Mouse (Mus musculus) MEL (cell line): ENCODE data around the gene Aldoc. TPM values are rescaled to one million over a fixed set of nuclear protein-coding genes. Genes with fewer than 3 reads are reported as not detected.

Experiments used
- DNase-seq: peaks from one replicate; pipeline ENCODE4 v3.0.0; 2011; ENCODE audit warnings: low read depth, low spot score
- H3K27ac ChIP-seq: 2 replicates; pipeline ENCODE4 v1.5.1; 2012; ENCODE audit warnings: low read depth, mild to moderate bottlenecking, control low read depth, low read length, moderate library complexity; ENCODE audit not compliant: control insufficient read depth
- H3K27me3 ChIP-seq, 2 experiments: fragments of 150-350 bp in 1 of 2; sonication (generic) in 1 of 2; 2 replicates each; pipeline ENCODE4 v1.6.1; 2012; ENCODE audit warnings: low read length in 2 of 2, mild to moderate bottlenecking in 2 of 2, improper control_type of control experiment in 1 of 2, moderate library complexity in 1 of 2; ENCODE audit not compliant: insufficient read depth in 2 of 2, control insufficient read depth in 1 of 2
- H3K36me3 ChIP-seq, 2 experiments: 2 replicates each; pipeline ENCODE4 v1.6.1; 2012 to 2014; ENCODE audit warnings: low read length in 2 of 2, improper control_type of control experiment in 1 of 2, inconsistent platforms in 1 of 2, mild to moderate bottlenecking in 1 of 2; ENCODE audit not compliant: insufficient read depth in 2 of 2, control insufficient read depth in 1 of 2
- H3K4me1 ChIP-seq, 2 experiments: fragments of 150-350 bp in 1 of 2; sonication (generic) in 1 of 2; 2 replicates each; pipeline ENCODE4 v1.6.1; 2012; ENCODE audit warnings: low read length in 2 of 2, improper control_type of control experiment in 1 of 2, mild to moderate bottlenecking in 1 of 2; ENCODE audit not compliant: insufficient read depth in 2 of 2, control insufficient read depth in 1 of 2
- H3K4me3 ChIP-seq, 2 experiments: fragments of 150-350 bp in 1 of 2; sonication (generic) in 1 of 2; 2 replicates each; pipeline ENCODE4 v1.5.1; 2012; ENCODE audit warnings: low read depth in 2 of 2, low read length in 2 of 2, mild to moderate bottlenecking in 2 of 2, moderate library complexity in 2 of 2, control low read depth in 1 of 2, improper control_type of control experiment in 1 of 2; ENCODE audit not compliant: control insufficient read depth in 1 of 2, insufficient read depth in 1 of 2
- H3K79me2 ChIP-seq: 2 replicates; pipeline ENCODE4 v1.6.1; 2012; ENCODE audit warnings: mild to moderate bottlenecking, low read length, moderate library complexity; ENCODE audit not compliant: control insufficient read depth, poor library complexity, insufficient read depth
- H3K9ac ChIP-seq: 2 replicates; pipeline ENCODE4 v1.6.1; 2012; ENCODE audit warnings: low read depth, mild to moderate bottlenecking, control low read depth, low read length, moderate library complexity; ENCODE audit not compliant: control insufficient read depth, poor library complexity, severe bottlenecking
- H3K9me3 ChIP-seq: fragments of 150-350 bp; sonication (generic); replicated peaks from 2 replicates; pipeline ENCODE4 v1.6.1; 2012; ENCODE audit warnings: mild to moderate bottlenecking, low read length, improper control_type of control experiment, moderate library complexity; ENCODE audit not compliant: insufficient read depth
- BHLHE40 ChIP-seq: IDR thresholded peaks from 2 replicates; pipeline ENCODE4 v1.6.1; 2012; ENCODE audit warnings: low read depth, mild to moderate bottlenecking, inconsistent platforms, low read length, improper control_type of control experiment, borderline replicate concordance
- CHD1 ChIP-seq: IDR thresholded peaks from 2 replicates; pipeline ENCODE4 v1.6.1; 2012; ENCODE audit warnings: low read depth, mild to moderate bottlenecking, inconsistent platforms, low read length, improper control_type of control experiment
- CHD2 ChIP-seq: IDR thresholded peaks from 2 replicates; pipeline ENCODE4 v1.6.1; 2011; ENCODE audit warnings: low read length, improper control_type of control experiment
- ELF1 ChIP-seq: IDR thresholded peaks from 2 replicates; pipeline ENCODE4 v1.6.1; 2014; ENCODE audit warnings: low read depth, mild to moderate bottlenecking, inconsistent platforms, low read length, improper control_type of control experiment, moderate library complexity
- EP300 ChIP-seq, 2 experiments: IDR thresholded peaks; 2 replicates each; pipeline ENCODE4 v1.6.1; 2011; ENCODE audit warnings: improper control_type of control experiment in 2 of 2, low read length in 2 of 2, low read depth in 1 of 2, mild to moderate bottlenecking in 1 of 2
- ETS1 ChIP-seq: IDR thresholded peaks from 2 replicates; pipeline ENCODE4 v1.6.1; 2012; ENCODE audit warnings: low read depth, mild to moderate bottlenecking, inconsistent platforms, low read length, improper control_type of control experiment, moderate library complexity
- KAT2A ChIP-seq: conservative IDR thresholded peaks from 2 replicates; pipeline ENCODE4 v1.6.1; 2012; ENCODE audit warnings: low read depth, low read length, improper control_type of control experiment, inconsistent platforms
- MEF2A ChIP-seq: IDR thresholded peaks from 2 replicates; pipeline ENCODE4 v1.6.1; 2014; ENCODE audit warnings: low read depth, mild to moderate bottlenecking, inconsistent platforms, low read length, improper control_type of control experiment; ENCODE audit not compliant: poor library complexity, insufficient replicate concordance, severe bottlenecking; ENCODE audit errors: extremely low read depth
- MYB ChIP-seq: IDR thresholded peaks from 2 replicates; pipeline ENCODE4 v1.6.1; 2011; ENCODE audit warnings: mild to moderate bottlenecking, low read depth, low read length, improper control_type of control experiment
- NRF1 ChIP-seq: IDR thresholded peaks from 2 replicates; pipeline ENCODE4 v1.6.1; 2014; ENCODE audit warnings: low read depth, mild to moderate bottlenecking, inconsistent platforms, low read length, improper control_type of control experiment, moderate library complexity; ENCODE audit not compliant: poor library complexity, insufficient read depth, severe bottlenecking
- POLR2AphosphoS2 ChIP-seq: IDR thresholded peaks from 2 replicates; pipeline ENCODE4 v1.6.1; 2011; ENCODE audit warnings: low read length, improper control_type of control experiment
- POLR2AphosphoS5 ChIP-seq: IDR thresholded peaks from 2 replicates; pipeline ENCODE4 v1.6.1; 2012; ENCODE audit warnings: low read depth, borderline replicate concordance, mild to moderate bottlenecking, inconsistent platforms, low read length, moderate library complexity, mixed read lengths
- SMC3 ChIP-seq: IDR thresholded peaks from 2 replicates; pipeline ENCODE4 v1.6.1; 2011; ENCODE audit warnings: low read depth, low read length, improper control_type of control experiment
- TBP ChIP-seq: IDR thresholded peaks from 2 replicates; pipeline ENCODE4 v1.8.0; 2011; ENCODE audit warnings: low read depth, low read length, improper control_type of control experiment
- TCF12 ChIP-seq: IDR thresholded peaks from 2 replicates; pipeline ENCODE4 v1.6.1; 2014; ENCODE audit warnings: low read depth, mild to moderate bottlenecking, inconsistent platforms, low read length, improper control_type of control experiment, moderate library complexity
- polyA plus RNA-seq, 2 experiments: library from polyadenylated mRNA; stranded (reverse) in 1 of 2; unstranded in 1 of 2; fragments of >175 nt in 1 of 2; fragments of >200 nt in 1 of 2; gene quantifications; 2 replicates each; pipeline versions ENCODE4 v1.2.1 to v1.2.4; 2012; ENCODE audit warnings: low replicate concordance in 2 of 2, low read depth in 1 of 2; ENCODE audit not compliant: insufficient read length in 2 of 2, insufficient read depth in 1 of 2, missing spikeins in 1 of 2
- total RNA-seq: library from RNA; depleted of rRNA; stranded (reverse); fragments of 300-350 nt; gene quantifications from 2 replicates; pipeline ENCODE4 v1.2.3, GENCODE M21; 2012; rRNA removed

Aldoc gene
- total and polyA plus RNA-seq, 3 experiments: 3.0 to 8.1 TPM; not detected in 1

DNA sequence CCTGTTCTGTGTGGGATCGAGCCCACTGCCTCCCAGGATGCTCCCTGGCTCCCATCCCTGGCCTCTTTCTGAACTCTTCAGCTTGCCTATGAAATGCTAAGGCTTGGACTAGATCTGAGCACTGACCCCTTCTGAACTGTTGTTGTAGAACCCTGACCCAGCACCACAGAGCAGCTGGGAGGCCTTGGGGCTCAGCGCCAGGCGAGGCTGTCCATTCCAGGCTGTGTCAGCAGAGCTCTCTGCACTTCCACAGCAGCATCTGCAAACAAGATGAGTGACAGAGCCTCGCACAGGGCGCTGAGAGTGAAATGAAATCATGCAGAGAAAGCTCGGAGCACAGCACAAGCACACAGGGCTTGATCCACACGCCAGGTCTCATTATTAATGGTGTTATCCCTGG, 49.8 kb downstream of the Aldoc start:
- Histone ChIP-seq H3K4me3 (no peak overlapping the region), H3K27ac (no peak overlapping the region), H3K9ac (no peak overlapping the region), H3K4me1 (no peaks in the 10 kb centered on the region), H3K36me3 (no peaks in the 10 kb centered on the region), H3K9me3 (no peaks in the 10 kb centered on the region), H3K27me3 (peaks cover 32 to 38% of the 10 kb centered on the region in 2 experiments), H3K79me2 (no peaks in the 10 kb centered on the region)
- no peak for DNase-seq
- TF ChIP-seq EP300 (IDR thresholded peaks at IDR 0.05; ENCODE audit: low read depth in 1 of 2, low read length in 2 of 2) (no peak), ELF1 (no peak), CHD1 (no peak), ETS1 (no peak), TCF12 (no peak), MYB (no peak), TBP (no peak), KAT2A (no peak), SMC3 (no peak), POLR2AphosphoS2 (no peak), POLR2AphosphoS5 (no peak), MEF2A (no peak), CHD2 (no peak)

DNA sequence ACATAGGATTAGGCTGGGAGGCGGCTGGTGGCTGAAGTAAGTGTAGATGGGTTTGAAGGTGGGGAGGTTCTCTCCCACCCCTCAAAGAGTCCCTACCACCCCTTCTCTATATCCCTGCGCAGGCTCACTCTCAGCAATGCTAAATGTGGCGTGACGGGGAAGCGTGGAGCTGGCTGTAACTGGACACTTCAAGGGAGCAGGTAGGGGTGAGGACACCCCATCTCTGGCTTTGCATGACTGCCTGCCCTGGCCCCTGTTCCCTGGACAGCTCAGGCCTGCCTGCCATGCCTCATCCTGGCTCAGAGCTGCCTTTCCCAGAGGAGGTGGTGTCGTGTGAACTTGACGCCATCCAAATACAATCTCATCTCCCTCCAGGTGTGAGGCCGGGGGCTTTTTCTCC, 51.4 kb downstream of the Aldoc start:
- H3K27me3 ChIP-seq: peaks cover 37 to 38% of the 10 kb centered on the region in 2 experiments

More for the DNA sequence above, 51.4 kb downstream of the Aldoc start:
- no peaks in the 10 kb centered on the region for H3K36me3 ChIP-seq
- no peaks in the 10 kb centered on the region for H3K4me1 ChIP-seq
- no peak overlapping the region for H3K9ac ChIP-seq
- no peaks in the 10 kb centered on the region for H3K79me2 ChIP-seq
- TF ChIP-seq NRF1: no peak
- no peak for TF ChIP-seq BHLHE40
- no peak for DNase-seq
- H3K9me3 ChIP-seq: no peaks in the 10 kb centered on the region
- no peak overlapping the region for H3K4me3 ChIP-seq
- no peak overlapping the region for H3K27ac ChIP-seq

Other genes starting within 250 kb of the Aldoc start
- gene Eral1, start 242.6 kb upstream of the Aldoc start, total RNA-seq: 39.6 and 43.5 TPM in 2 replicates
- 10 to 100 TPM in 1 of 2 experiments, not detected in 1; 38.4 TPM for gene Eral1, start 242.6 kb upstream of the Aldoc start, polyA plus RNA-seq
- 2.4 and 2.5 TPM in 2 replicates for gene Fam222b, start 228.3 kb upstream of the Aldoc start, total RNA-seq
- gene Fam222b, start 228.3 kb upstream of the Aldoc start, polyA plus RNA-seq: 1 to 10 TPM in 1 of 2 experiments, not detected in 1; 8.1 TPM
- 21.0 and 42.0 TPM in 2 replicates for gene Traf4, start 157.4 kb upstream of the Aldoc start, total RNA-seq
- gene Traf4, start 157.4 kb upstream of the Aldoc start, polyA plus RNA-seq: 10 to 100 TPM in 1 of 2 experiments, not detected in 1; 34.4 TPM
- gene Nek8, start 146.3 kb upstream of the Aldoc start, total RNA-seq: 6.0 and 7.5 TPM in 2 replicates
- gene Nek8, start 146.3 kb upstream of the Aldoc start, polyA plus RNA-seq: 10 to 100 TPM in 1 of 2 experiments, not detected in 1; 10.1 TPM
- 16.2 and 28.3 TPM in 2 replicates for gene Tlcd1, start 146.3 kb upstream of the Aldoc start, total RNA-seq
- 10 to 100 TPM in 1 of 2 experiments, not detected in 1; 23.3 TPM for gene Tlcd1, start 146.3 kb upstream of the Aldoc start, polyA plus RNA-seq
- 3,920 and 4,112 TPM in 2 replicates for gene Rpl23a, start 139.4 kb upstream of the Aldoc start, total RNA-seq
- gene Rpl23a, start 139.4 kb upstream of the Aldoc start, polyA plus RNA-seq: 1,000 to 10,000 TPM in 1 of 2 experiments, not detected in 1; 2,892 TPM
- 20.8 TPM in 2 replicates for gene Rab34, start 134.5 kb upstream of the Aldoc start, total RNA-seq
- 10 to 100 TPM in 1 of 2 experiments, not detected in 1; 42.9 TPM for gene Rab34, start 134.5 kb upstream of the Aldoc start, polyA plus RNA-seq
- 0.15 and 0.16 TPM in 2 replicates for gene Proca1, start 129.6 kb upstream of the Aldoc start, total RNA-seq
- gene Proca1, start 129.6 kb upstream of the Aldoc start, polyA plus RNA-seq: under 1 TPM in 1 of 2 experiments, not detected in 1; 0.54 TPM
- 75.5 and 81.4 TPM in 2 replicates for gene Sdf2, start 77.2 kb upstream of the Aldoc start, total RNA-seq
- gene Sdf2, start 77.2 kb upstream of the Aldoc start, polyA plus RNA-seq: 10 to 100 TPM in 1 of 2 experiments, not detected in 1; 68.1 TPM
- 39.6 and 40.3 TPM in 2 replicates for gene Supt6, start 77.0 kb upstream of the Aldoc start, total RNA-seq
- gene Supt6, start 77.0 kb upstream of the Aldoc start, polyA plus RNA-seq: 10 to 100 TPM; 59.8 to 93.2 TPM
- 80.5 and 85.9 TPM in 2 replicates for gene 2610507B11Rik, start 61.2 kb upstream of the Aldoc start, total RNA-seq
- 10 to 100 TPM; 75.8 to 77.6 TPM for gene 2610507B11Rik, start 61.2 kb upstream of the Aldoc start, polyA plus RNA-seq
- 0.73 and 1.6 TPM in 2 replicates for gene BC030499, start 32.1 kb upstream of the Aldoc start, total RNA-seq
- 1 to 10 TPM in 1 of 2 experiments, not detected in 1; 1.1 TPM for gene BC030499, start 32.1 kb upstream of the Aldoc start, polyA plus RNA-seq
- 40.1 and 50.9 TPM in 2 replicates for gene Spag5, start 21.4 kb upstream of the Aldoc start, total RNA-seq
- gene Spag5, start 21.4 kb upstream of the Aldoc start, polyA plus RNA-seq: 100 to 1,000 TPM in 1 of 2 experiments, 10 to 100 TPM in 1; 77.5 to 274 TPM
- 27.6 and 28.5 TPM in 2 replicates for gene Pigs, start 5.4 kb downstream of the Aldoc start, total RNA-seq
- gene Pigs, start 5.4 kb downstream of the Aldoc start, polyA plus RNA-seq: 10 to 100 TPM; 51.2 to 97.1 TPM
- 61.7 and 63.0 TPM in 2 replicates for gene Unc119, start 20.5 kb downstream of the Aldoc start, total RNA-seq
- gene Unc119, start 20.5 kb downstream of the Aldoc start, polyA plus RNA-seq: 100 to 1,000 TPM in 1 of 2 experiments, not detected in 1; 140 TPM
- not detected in 2 replicates for gene Foxn1, start 63.6 kb downstream of the Aldoc start, total RNA-seq
- gene Foxn1, start 63.6 kb downstream of the Aldoc start, polyA plus RNA-seq: not detected
- not detected in 2 replicates for gene Slc13a2, start 99.2 kb downstream of the Aldoc start, total RNA-seq
- not detected for gene Slc13a2, start 99.2 kb downstream of the Aldoc start, polyA plus RNA-seq
- 7.5 and 11.6 TPM in 2 replicates for gene Slc46a1, start 142.7 kb downstream of the Aldoc start, total RNA-seq
- 1 to 10 TPM in 1 of 2 experiments, not detected in 1; 8.3 TPM for gene Slc46a1, start 142.7 kb downstream of the Aldoc start, polyA plus RNA-seq
- 0.73 and 1.1 TPM in 2 replicates for gene Sarm1, start 174.8 kb downstream of the Aldoc start, total RNA-seq
- 1 to 10 TPM in 1 of 2 experiments, not detected in 1; 4.3 TPM for gene Sarm1, start 174.8 kb downstream of the Aldoc start, polyA plus RNA-seq
- gene Vtn, start 176.1 kb downstream of the Aldoc start, total RNA-seq: not detected in 2 replicates
- gene Vtn, start 176.1 kb downstream of the Aldoc start, polyA plus RNA-seq: under 1 TPM in 1 of 2 experiments, not detected in 1; 0.18 TPM
- 0.15 TPM in 1 of 2 replicates, not detected in the other for gene Sebox, start 180.5 kb downstream of the Aldoc start, total RNA-seq
- gene Sebox, start 180.5 kb downstream of the Aldoc start, polyA plus RNA-seq: under 1 TPM in 1 of 2 experiments, not detected in 1; 0.06 TPM
- 51.9 and 57.1 TPM in 2 replicates for gene Tmem199, start 189.2 kb downstream of the Aldoc start, total RNA-seq
- gene Tmem199, start 189.2 kb downstream of the Aldoc start, polyA plus RNA-seq: 10 to 100 TPM in 1 of 2 experiments, not detected in 1; 36.5 TPM
- gene Poldip2, start 189.2 kb downstream of the Aldoc start, total RNA-seq: 157 and 182 TPM in 2 replicates
- gene Poldip2, start 189.2 kb downstream of the Aldoc start, polyA plus RNA-seq: 100 to 1,000 TPM; 166 to 260 TPM
- 3.9 and 4.7 TPM in 2 replicates for gene Tnfaip1, start 213.4 kb downstream of the Aldoc start, total RNA-seq
- gene Tnfaip1, start 213.4 kb downstream of the Aldoc start, polyA plus RNA-seq: 1 to 10 TPM in 1 of 2 experiments, not detected in 1; 7.4 TPM
- 153 and 196 TPM in 2 replicates for gene Ift20, start 213.4 kb downstream of the Aldoc start, total RNA-seq
- gene Ift20, start 213.4 kb downstream of the Aldoc start, polyA plus RNA-seq: 100 to 1,000 TPM in 1 of 2 experiments, not detected in 1; 128 TPM
- 204 and 207 TPM in 2 replicates for gene Tmem97, start 227.8 kb downstream of the Aldoc start, total RNA-seq
- 100 to 1,000 TPM; 166 to 215 TPM for gene Tmem97, start 227.8 kb downstream of the Aldoc start, polyA plus RNA-seq